10 mouse cellular contexts compared by ENCODE assay signal in genomic region chr11:94499035-94499434, GRCm38 (mm10). TPM values are rescaled to one million over a fixed set of nuclear protein-coding genes. Genes with fewer than 3 reads are reported as not detected.
DNase-seq lines count a peak whose midpoint lies in the region; ATAC-seq lines count a peak whose summit lies in the region.
"Had no signal": no experiment of that assay in that cellular context is flagged by ENCODE, and none has a peak within 500 bp of the region (broad histone marks: within the 10 kb centered on the region; RNA-seq: fewer than 3 reads in every experiment).

No protein-coding gene starts in this region.

- DNase-seq in kidney, postnatal 10 days, result no peak
- DNase-seq in cerebellum, postnatal 14 days, result peak; percentile 86 to 89
- no peak for DNase-seq in hindbrain, embryonic 14.5 days (ENCODE audit: low spot score)
- DNase-seq in midbrain, embryonic 14.5 days, result no peak
- DNase-seq in urinary bladder, postnatal 10 days (ENCODE audit: low spot score), result no peak
- no peak for DNase-seq in thymus, adult 18-20 months
- DNase-seq in urinary bladder, postnatal 4 days (ENCODE audit: low spot score in 2 of 2), result no peak

- WGBS in kidney, embryonic 14.5 days, result 4% methylated on average over 2 of the region's 2 CpGs
- WGBS in hindbrain, embryonic 14.5 days, result 13% methylated on average over 2 of the region's 2 CpGs
- WGBS in midbrain, embryonic 14.5 days, result 8% methylated on average over 2 of the region's 2 CpGs

- peak overlapping the region; percentile 79; the same call in 1 of the 2 replicates for H3K27ac ChIP-seq in kidney, embryonic 14.5 days (ENCODE audit: low read depth, low read length)
- H3K27ac ChIP-seq in hindbrain, embryonic 14.5 days, result no peak overlapping the region
- no peak overlapping the region for H3K27ac ChIP-seq in midbrain, embryonic 14.5 days (replicated peaks; ENCODE audit: low read depth, low read length)

- H3K36me3 ChIP-seq in kidney, embryonic 14.5 days (ENCODE audit: control insufficient read depth, insufficient read depth, low read length), result no peaks in the 10 kb centered on the region
- H3K36me3 ChIP-seq in hindbrain, embryonic 14.5 days (replicated peaks; ENCODE audit: control insufficient read depth, insufficient read depth), result no peaks in the 10 kb centered on the region
- H3K36me3 ChIP-seq in midbrain, embryonic 14.5 days (ENCODE audit: control insufficient read depth, insufficient read depth, low read length), result no peaks in the 10 kb centered on the region
- H3K36me3 ChIP-seq: G1E had no signal

- peak; percentile 53 for ATAC-seq in kidney, embryonic 14.5 days (ENCODE audit: low FRiP score, low TSS enrichment)
- ATAC-seq in hindbrain, embryonic 14.5 days (ENCODE audit: low FRiP score), result peak; percentile 44; the same call in 1 of the 2 replicates
- 0 out of 2 replicates have a peak, but pooled peaks have one; percentile 34 for ATAC-seq in midbrain, embryonic 14.5 days (ENCODE audit: low FRiP score, low TSS enrichment)

- no peaks in the 10 kb centered on the region for H3K27me3 ChIP-seq in kidney, embryonic 14.5 days (ENCODE audit: control insufficient read depth, insufficient read depth, low read length)
- peaks cover 26% of the 10 kb centered on the region for H3K27me3 ChIP-seq in hindbrain, embryonic 14.5 days (ENCODE audit: control insufficient read depth, insufficient read depth, low read length)
- peaks cover 8% of the 10 kb centered on the region; the same call in 1 of the 2 replicates for H3K27me3 ChIP-seq in midbrain, embryonic 14.5 days (ENCODE audit: control insufficient read depth, insufficient read depth, low read length)

- peak overlapping the region; percentile 39 for H3K4me3 ChIP-seq in kidney, embryonic 14.5 days (ENCODE audit: low read length)
- peak overlapping the region; percentile 18 for H3K4me3 ChIP-seq in hindbrain, embryonic 14.5 days (replicated peaks; ENCODE audit: low read length)
- no peak overlapping the region for H3K4me3 ChIP-seq in midbrain, embryonic 14.5 days (replicated peaks; ENCODE audit: low read depth, low read length)
- H3K4me3 ChIP-seq: erythroblast, embryonic 14.5 days had no signal

- peak overlapping the region; percentile 56; the same call in 1 of the 2 replicates for H3K9ac ChIP-seq in kidney, embryonic 14.5 days (ENCODE audit: low read depth, low read length)
- 0 out of 2 replicates have a peak overlapping the region, but pooled peaks have one; percentile 25 for H3K9ac ChIP-seq in hindbrain, embryonic 14.5 days
- H3K9ac ChIP-seq in midbrain, embryonic 14.5 days (replicated peaks; ENCODE audit: low read length), result no peak overlapping the region; the same call in 1 of the 2 replicates

- peak overlapping the region; percentile 59 for H3K4me2 ChIP-seq in kidney, embryonic 14.5 days (replicated peaks; ENCODE audit: low read depth, low read length)
- H3K4me2 ChIP-seq in hindbrain, embryonic 14.5 days (replicated peaks), result peak overlapping the region; percentile 55
- H3K4me2 ChIP-seq in midbrain, embryonic 14.5 days (ENCODE audit: low read length), result peak overlapping the region; percentile 53

- no peaks in the 10 kb centered on the region for H3K9me3 ChIP-seq in kidney, embryonic 14.5 days (ENCODE audit: control insufficient read depth, low read length)
- H3K9me3 ChIP-seq in hindbrain, embryonic 14.5 days (ENCODE audit: control insufficient read depth, low read length), result no peaks in the 10 kb centered on the region
- no peaks in the 10 kb centered on the region for H3K9me3 ChIP-seq in midbrain, embryonic 14.5 days (ENCODE audit: control insufficient read depth, low read length)
- H3K9me3 ChIP-seq: G1E had no signal

- H3K4me1 ChIP-seq in kidney, embryonic 14.5 days (ENCODE audit: control insufficient read depth, insufficient read depth, low read length), result peaks cover 39% of the 10 kb centered on the region
- peaks cover 21% of the 10 kb centered on the region for H3K4me1 ChIP-seq in hindbrain, embryonic 14.5 days (replicated peaks; ENCODE audit: control insufficient read depth, insufficient read depth, low read length)
- peaks cover 23% of the 10 kb centered on the region for H3K4me1 ChIP-seq in midbrain, embryonic 14.5 days (ENCODE audit: control insufficient read depth, insufficient read depth, low read length)

RNA-seq across cellular contexts. Expression of gene Epn3, which starts 0.7 kb away (rescaled TPM):
- 13.4 and 16.4 TPM in 2 replicates for polyA plus RNA-seq in kidney, embryonic 14.5 days (2014; fragmentation: Nextera tagmentation; extraction: Ambion mirVana)
- polyA plus RNA-seq in hindbrain, embryonic 14.5 days (2014; fragmentation: Nextera tagmentation; extraction: Ambion mirVana), result 1.6 and 2.0 TPM in 2 replicates
- polyA plus RNA-seq in midbrain, embryonic 14.5 days (2014; fragmentation: Nextera tagmentation; extraction: Ambion mirVana), result 0.23 and 0.43 TPM in 2 replicates
- polyA plus RNA-seq: erythroblast, embryonic 14.5 days; G1E had no signal

RNA-seq across cellular contexts. Expression of gene Spata20, which starts 13.1 kb away (rescaled TPM):
- polyA plus RNA-seq in kidney, embryonic 14.5 days (2014; fragmentation: Nextera tagmentation; extraction: Ambion mirVana), result 0.07 and 0.23 TPM in 2 replicates
- 0.33 and 1.3 TPM in 2 replicates for polyA plus RNA-seq in hindbrain, embryonic 14.5 days (2014; fragmentation: Nextera tagmentation; extraction: Ambion mirVana)
- polyA plus RNA-seq in midbrain, embryonic 14.5 days (2014; fragmentation: Nextera tagmentation; extraction: Ambion mirVana), result 0.42 and 0.54 TPM in 2 replicates
- polyA plus RNA-seq: erythroblast, embryonic 14.5 days; G1E had no signal

RNA-seq across cellular contexts. Expression of gene Mycbpap, which starts 22.5 kb away (rescaled TPM):
- 1.6 and 2.6 TPM in 2 replicates for polyA plus RNA-seq in kidney, embryonic 14.5 days (2014; fragmentation: Nextera tagmentation; extraction: Ambion mirVana)
- 3.3 and 5.1 TPM in 2 replicates for polyA plus RNA-seq in hindbrain, embryonic 14.5 days (2014; fragmentation: Nextera tagmentation; extraction: Ambion mirVana)
- 2.1 and 3.3 TPM in 2 replicates for polyA plus RNA-seq in midbrain, embryonic 14.5 days (2014; fragmentation: Nextera tagmentation; extraction: Ambion mirVana)
- polyA plus RNA-seq: erythroblast, embryonic 14.5 days; G1E had no signal

RNA-seq across cellular contexts. Expression of gene Cacna1g, which starts 25.0 kb away (rescaled TPM):
- polyA plus RNA-seq in kidney, embryonic 14.5 days (2014; fragmentation: Nextera tagmentation; extraction: Ambion mirVana), result 8.7 and 14.1 TPM in 2 replicates
- 18.6 and 22.8 TPM in 2 replicates for polyA plus RNA-seq in hindbrain, embryonic 14.5 days (2014; fragmentation: Nextera tagmentation; extraction: Ambion mirVana)
- polyA plus RNA-seq in midbrain, embryonic 14.5 days (2014; fragmentation: Nextera tagmentation; extraction: Ambion mirVana), result 20.1 and 22.7 TPM in 2 replicates
- polyA plus RNA-seq: G1E had no signal

RNA-seq across cellular contexts. Expression of gene Rsad1, which starts 50.0 kb away (rescaled TPM):
- 4.1 and 4.5 TPM in 2 replicates for polyA plus RNA-seq in kidney, embryonic 14.5 days (2014; fragmentation: Nextera tagmentation; extraction: Ambion mirVana)
- 6.5 and 7.5 TPM in 2 replicates for polyA plus RNA-seq in hindbrain, embryonic 14.5 days (2014; fragmentation: Nextera tagmentation; extraction: Ambion mirVana)
- polyA plus RNA-seq in midbrain, embryonic 14.5 days (2014; fragmentation: Nextera tagmentation; extraction: Ambion mirVana), result 5.9 and 8.0 TPM in 2 replicates
- polyA plus RNA-seq: erythroblast, embryonic 14.5 days had no signal

Comparison
In these comparisons a context has a peak if more than half of its experiments do, and no peak if none do; other contexts are left out.
1. DNase-seq: peak in cerebellum, postnatal 14 days (2 of 2); none in kidney, postnatal 10 days (single experiment), hindbrain, embryonic 14.5 days (single experiment), midbrain, embryonic 14.5 days (single experiment), urinary bladder, postnatal 10 days (single experiment), thymus, adult 18-20 months (0 of 2) and urinary bladder, postnatal 4 days (0 of 2).
2. Peak in every context shown above with its lines, with median percentiles within 50 percentile points of each other: ATAC-seq and H3K4me2 ChIP-seq.